Mouse (Mus musculus) forebrain, postnatal 0 days (tissue): Measurements from ENCODE around the gene Chchd10. TPM values are rescaled to one million over a fixed set of nuclear protein-coding genes. Genes with fewer than 3 reads are reported as not detected.
A peak's percentile ranks its signal among the peaks of the same experiment; 100 is the strongest.

Experiments
- ATAC-seq: fragments of 200-750 bp; cut with Nextera tagmentation; 2 replicates; pipeline ENCODE4 v1.8.0; 2017; ENCODE audit warnings: mild to moderate bottlenecking, moderate library complexity
- DNase-seq: peaks from one replicate; pipeline ENCODE4 v3.0.0-alpha.2; 2015
- H3K27ac ChIP-seq: fragments of 300-500 bp; sonication (generic); 2 replicates; pipeline ENCODE4 v1.5.1; 2014; ENCODE audit warnings: low read depth, mild to moderate bottlenecking, antibody characterized with exemption, low read length, moderate library complexity, mixed read lengths
- H3K27me3 ChIP-seq: fragments of 300-500 bp; sonication (generic); 2 replicates; pipeline ENCODE4 v1.6.1; 2014; ENCODE audit warnings: mild to moderate bottlenecking, low read length, mixed read lengths; ENCODE audit not compliant: insufficient read depth
- H3K36me3 ChIP-seq: fragments of 300-500 bp; sonication (generic); 2 replicates; pipeline ENCODE4 v1.6.1; 2014; ENCODE audit warnings: mild to moderate bottlenecking, moderate library complexity; ENCODE audit not compliant: insufficient read depth
- H3K4me1 ChIP-seq: fragments of 300-500 bp; sonication (generic); 2 replicates; pipeline ENCODE4 v1.6.1; 2014; ENCODE audit warnings: antibody characterized with exemption; ENCODE audit not compliant: insufficient read depth
- H3K4me2 ChIP-seq: fragments of 300-500 bp; sonication (generic); 2 replicates; pipeline ENCODE4 v1.6.1; 2014; ENCODE audit warnings: low read depth, mild to moderate bottlenecking, moderate library complexity
- H3K4me3 ChIP-seq: fragments of 300-500 bp; sonication (generic); 2 replicates; pipeline ENCODE4 v1.5.1; 2014; ENCODE audit warnings: low read depth, low read length, mixed read lengths
- H3K9ac ChIP-seq: fragments of 300-500 bp; sonication (generic); 2 replicates; pipeline ENCODE4 v1.6.1; 2014; ENCODE audit warnings: mild to moderate bottlenecking
- H3K9me3 ChIP-seq: fragments of 300-500 bp; sonication (generic); 2 replicates; pipeline ENCODE4 v1.6.1; 2016; ENCODE audit warnings: low read length
- CTCF ChIP-seq: sonication (generic); IDR thresholded peaks from 2 replicates; pipeline ENCODE4 v1.5.1; 2016; ENCODE audit warnings: antibody characterized with exemption, control low read depth, low read depth
- WGBS: fragments of 180-500 bp; shearing (Covaris S2); extraction: QIAGEN DNeasy Blood & Tissue Kit; methylation state at CpG from one replicate; pipeline ENCODE4 v1.1.7; 2014; 5-methylcytosine and 5-hydroxymethylcytosine counted together
- polyA plus RNA-seq: library from polyadenylated mRNA; unstranded; fragments of >200 nt; fragmentation: Nextera tagmentation; extraction: Ambion mirVana; gene quantifications from 2 replicates; pipeline ENCODE4 v1.2.1, GENCODE M21; 2015
- total RNA-seq: library from RNA; depleted of rRNA; stranded (reverse); fragments of >200 nt; gene quantifications from 2 replicates; pipeline ENCODE4 v1.2.3, GENCODE M21; 2014

Chchd10 gene
- total and polyA plus RNA-seq, 2 experiments from 2014 or later, result 93.0 to 121 TPM

- peaks cover 10% of the 10 kb centered on the region for H3K27me3 ChIP-seq
- no peak overlapping the region for H3K4me2 ChIP-seq
- TF ChIP-seq CTCF, result no peak
- no peaks in the 10 kb centered on the region for H3K9me3 ChIP-seq
- DNase-seq, result no peak
- H3K4me3 ChIP-seq, result no peak overlapping the region
- H3K36me3 ChIP-seq, result no peaks in the 10 kb centered on the region
- 86% methylated on average over 22 of the region's 22 CpGs for WGBS
- H3K27ac ChIP-seq, result no peak overlapping the region
- ATAC-seq, result no peak
- no peak overlapping the region for H3K9ac ChIP-seq
- H3K4me1 ChIP-seq, result peaks cover 10% of the 10 kb centered on the region; the same call in 1 of the 2 replicates
Measured at GRCm38 (mm10) chr10:75949053-75950045, 16.4 kb downstream of the Chchd10 start.

DNA sequence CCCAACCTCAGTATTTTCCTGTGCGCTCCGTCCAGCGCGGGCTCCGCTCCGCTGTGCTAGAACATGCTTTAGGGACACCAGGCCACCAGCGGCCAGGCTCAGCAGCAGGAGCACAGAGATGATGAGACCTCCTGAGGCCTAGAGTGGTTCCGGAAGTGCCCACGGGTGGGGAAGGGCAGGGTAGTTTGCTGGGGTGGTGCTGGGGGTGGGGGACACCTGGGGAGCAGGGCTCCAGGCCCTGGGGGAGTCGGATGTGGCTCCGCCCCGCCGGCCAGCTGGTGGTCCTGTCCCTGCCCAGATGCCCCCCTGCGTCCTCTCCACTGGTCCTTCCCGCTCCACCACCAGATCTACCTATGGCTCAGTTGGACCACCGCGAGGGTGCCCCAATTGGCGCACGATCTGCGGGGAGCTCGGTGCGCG lies 17.9 kb downstream of the Chchd10 start:
- ATAC-seq (peak; percentile 37), DNase-seq (no peak)
- Histone ChIP-seq H3K4me3 (peak overlapping the region; percentile 32), H3K9ac (peak overlapping the region; percentile 37), H3K36me3 (no peaks in the 10 kb centered on the region), H3K4me2 (peak overlapping the region; percentile 68), H3K9me3 (no peaks in the 10 kb centered on the region), H3K27me3 (peaks cover 10% of the 10 kb centered on the region), H3K4me1 (peaks cover 12% of the 10 kb centered on the region; the same call in 1 of the 2 replicates), H3K27ac (no peak overlapping the region)
- TF ChIP-seq CTCF, result no peak
- WGBS, result 6% methylated on average over 22 of the region's 23 CpGs

- peak overlapping the region; percentile 68 for H3K4me2 ChIP-seq
- H3K9me3 ChIP-seq, result no peaks in the 10 kb centered on the region
- peak overlapping the region; percentile 37; the same call in 1 of the 2 replicates for H3K9ac ChIP-seq
- 4% methylated on average over 13 of the region's 13 CpGs for WGBS
- DNase-seq (peak; percentile 84), ATAC-seq (peak; percentile 26; the same call in 1 of the 2 replicates)
- no peak overlapping the region for H3K27ac ChIP-seq
- TF ChIP-seq CTCF, result peak; percentile 76
- H3K36me3 ChIP-seq, result no peaks in the 10 kb centered on the region
- H3K4me1 ChIP-seq, result peaks cover 12% of the 10 kb centered on the region; the same call in 1 of the 2 replicates
- H3K4me3 ChIP-seq, result peak overlapping the region; percentile 32
- H3K27me3 ChIP-seq, result peaks cover 10% of the 10 kb centered on the region
Measured at GRCm38 (mm10) chr10:75951424-75952050, 18.6 kb downstream of the Chchd10 start.

- no peaks in the 10 kb centered on the region for H3K36me3 ChIP-seq
- no peak for DNase-seq
- H3K4me3 ChIP-seq, result no peak within 1 kb of the TSS
- ATAC-seq, result no peak
- no peak for TF ChIP-seq CTCF
- peak within 1 kb of the TSS; percentile 27 for H3K4me2 ChIP-seq
- no peak within 1 kb of the TSS for H3K9ac ChIP-seq
- H3K27me3 ChIP-seq, result peaks cover 10% of the 10 kb centered on the region
- H3K9me3 ChIP-seq, result no peaks in the 10 kb centered on the region
- WGBS, result 30% methylated on average over 20 of the region's 20 CpGs
- peaks cover 12% of the 10 kb centered on the region; the same call in 1 of the 2 replicates for H3K4me1 ChIP-seq
- no peak within 1 kb of the TSS for H3K27ac ChIP-seq
Measured at GRCm38 (mm10) chr10:75954381-75954811, 21.5 kb downstream of the Chchd10 start, which contains the start of gene Gm5134. Gene Gm5134, plus strand, starts transcription at chr10:75954514.

DNA sequence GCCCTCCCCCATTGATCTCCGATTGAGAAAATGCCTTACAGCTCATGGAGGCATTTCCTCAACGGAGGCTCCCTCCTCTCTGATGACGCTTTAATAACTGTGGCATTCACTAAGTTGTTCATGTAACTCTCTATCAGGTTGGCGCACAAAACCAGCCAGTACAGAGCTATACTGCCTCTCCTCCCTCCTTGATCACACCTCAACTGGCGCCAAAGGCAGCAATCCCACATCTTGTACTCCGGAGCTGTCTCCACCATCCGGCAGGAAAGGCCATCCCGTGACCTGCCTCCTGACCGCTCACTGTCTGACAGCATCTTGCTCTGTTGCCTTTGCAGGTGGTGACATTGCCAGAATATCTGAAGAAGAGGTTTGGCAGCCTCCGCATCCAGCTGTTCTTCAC lies 40.9 kb downstream of the Chchd10 start:
- no peak for TF ChIP-seq CTCF
- no peaks in the 10 kb centered on the region for H3K4me1 ChIP-seq
- no peak overlapping the region for H3K4me2 ChIP-seq
- 0 out of 2 replicates have a peak, but pooled peaks cover 3% of the 10 kb centered on the region for H3K9me3 ChIP-seq
- no peak overlapping the region for H3K4me3 ChIP-seq
- ATAC-seq (no peak), DNase-seq (no peak)
- no peak overlapping the region for H3K9ac ChIP-seq
- no peak overlapping the region for H3K27ac ChIP-seq
- H3K36me3 ChIP-seq, result no peaks in the 10 kb centered on the region
- H3K27me3 ChIP-seq, result no peaks in the 10 kb centered on the region; the same call in 1 of the 2 replicates
- WGBS, result 93% methylated on average over 10 of the region's 10 CpGs

DNA sequence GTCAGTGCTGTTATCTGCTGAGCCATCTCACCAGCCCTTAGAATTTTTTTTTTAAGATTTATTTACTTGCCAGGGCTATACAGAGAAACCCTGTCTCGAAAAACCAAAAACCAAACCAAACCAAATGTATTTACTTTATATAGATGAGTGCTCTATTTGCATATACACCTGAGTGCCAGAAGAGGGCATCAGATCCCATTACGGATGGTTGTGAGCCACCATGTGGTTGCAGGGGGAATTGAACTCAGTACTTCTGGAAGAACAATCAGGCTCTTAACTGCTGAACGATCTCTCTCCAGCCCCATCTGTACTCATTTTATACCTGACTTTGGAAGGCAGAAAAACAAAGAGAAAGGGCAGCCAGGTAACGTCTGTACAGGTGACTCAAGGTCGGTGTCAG lies 42.3 kb downstream of the Chchd10 start:
- no peaks in the 10 kb centered on the region for H3K4me1 ChIP-seq
- H3K27ac ChIP-seq, result no peak overlapping the region
- no peaks in the 10 kb centered on the region for H3K36me3 ChIP-seq
- H3K9ac ChIP-seq, result no peak overlapping the region
- H3K4me2 ChIP-seq, result no peak overlapping the region
- peak; percentile 71 for TF ChIP-seq CTCF
- ATAC-seq (no peak), DNase-seq (peak; percentile 29)
- H3K27me3 ChIP-seq, result no peaks in the 10 kb centered on the region; the same call in 1 of the 2 replicates
- 0 out of 2 replicates have a peak, but pooled peaks cover 3% of the 10 kb centered on the region for H3K9me3 ChIP-seq
- no peak overlapping the region for H3K4me3 ChIP-seq
- 83% methylated on average over 5 of the region's 5 CpGs for WGBS
